Mouse (Mus musculus) G1E (cell line): ENCODE measurements around the gene Mipol1.
"Not testable (repeated sequence)": the region's sequence is repeated elsewhere in the genome, so short reads cannot be mapped to it uniquely, and the experiment has no call there.

ENCODE experiments used
- CTCF ChIP-seq: IDR thresholded peaks from 2 replicates; pipeline ENCODE4 v1.5.1; 2012; ENCODE audit warnings: low read depth, low read length, inconsistent platforms, mixed read lengths
- GATA1 ChIP-seq: IDR thresholded peaks from 2 replicates; pipeline ENCODE4 v1.6.1; 2012; ENCODE audit warnings: borderline replicate concordance, low read length, inconsistent platforms, mixed read lengths
- GATA2 ChIP-seq: IDR thresholded peaks from 2 replicates; pipeline ENCODE4 v1.6.1; 2012; ENCODE audit warnings: low read depth, low read length, inconsistent platforms, borderline replicate concordance
- TAL1 ChIP-seq: conservative IDR thresholded peaks from 2 replicates; pipeline ENCODE4 v1.6.1; 2012; ENCODE audit warnings: low read depth, low read length, inconsistent platforms, mixed read lengths

- TF ChIP-seq CTCF, GATA1, TAL1, GATA2: not testable (repeated sequence)
These were observed 17.8 kb upstream of the Mipol1 start for GRCm38 (mm10) chr12:57212463-57212862.
